Mouse (Mus musculus): ENCODE measurements around the gene Gucd1. TPM values are rescaled to one million over a fixed set of nuclear protein-coding genes. Genes with fewer than 3 reads are reported as not detected.

Gene Gucd1
- total RNA-seq, 2 experiments from 2014 or later, result 17.4 to 20.0 TPM

GRCm38 (mm10) chr10:75315756-75316155 is 202.0 kb downstream of the Gucd1 start:
- DNase-seq (ENCODE audit: low spot score in 2 of 2), result peak in 1 of 2 experiments; percentile 14
- intact Hi-C loops (cut with DNase I), result loop anchor here (2.0 kb wide), 2 partner anchors 121 to 171 kb away; no protein-coding TSS in a partner anchor

GRCm38 (mm10) chr10:75314190-75314980 is 203.4 kb downstream of the Gucd1 start:
- no peak for DNase-seq (ENCODE audit: low spot score in 2 of 2)
- intact Hi-C loops (cut with DNase I), result no loop called here

- DNase-seq (ENCODE audit: low spot score in 2 of 2), result no peak
- intact Hi-C loops (cut with DNase I), result no loop called here
Observed at GRCm38 (mm10) chr10:75312361-75312760, 205.4 kb downstream of the Gucd1 start.

- intact Hi-C loops (cut with DNase I), result no loop called here
- DNase-seq (ENCODE audit: low spot score in 2 of 2), result no peak
Observed at GRCm38 (mm10) chr10:75307130-75307529, 210.6 kb downstream of the Gucd1 start.

GRCm38 (mm10) chr10:75304413-75304812 is 213.4 kb downstream of the Gucd1 start:
- peak in 1 of 2 experiments; percentile 28 for DNase-seq (ENCODE audit: low spot score in 2 of 2)
- intact Hi-C loops (cut with DNase I), result no loop called here

GRCm38 (mm10) chr10:75304049-75304405 is 213.7 kb downstream of the Gucd1 start:
- intact Hi-C loops (cut with DNase I), result no loop called here
- no peak for DNase-seq (ENCODE audit: low spot score in 2 of 2)

GRCm38 (mm10) chr10:75303324-75304048 is 214.3 kb downstream of the Gucd1 start:
- peak; percentile 69 to 93 for DNase-seq (ENCODE audit: low spot score in 2 of 2)
- intact Hi-C loops (cut with DNase I), result no loop called here

GRCm38 (mm10) chr10:75302536-75302935 is 215.2 kb downstream of the Gucd1 start:
- DNase-seq (ENCODE audit: low spot score in 2 of 2), result no peak
- intact Hi-C loops (cut with DNase I), result no loop called here

- DNase-seq (ENCODE audit: low spot score in 2 of 2), result no peak
- intact Hi-C loops (cut with DNase I), result no loop called here
Observed at GRCm38 (mm10) chr10:75301937-75302336, 215.8 kb downstream of the Gucd1 start.

- intact Hi-C loops (cut with DNase I), result no loop called here
- no peak for DNase-seq (ENCODE audit: low spot score in 2 of 2)
Observed at GRCm38 (mm10) chr10:75301195-75301806, 216.5 kb downstream of the Gucd1 start.

Other genes starting within 250 kb of the Gucd1 start
- gene Adora2a, start 201.1 kb downstream of the Gucd1 start, total RNA-seq (2021), result 10 to 100 TPM in 1 of 2 experiments, 1 to 10 TPM in 1; 5.5 to 51.2 TPM
- under 1 TPM; 0.53 to 0.76 TPM for gene Upb1, start 116.9 kb downstream of the Gucd1 start, total RNA-seq (2021)
- 10 to 100 TPM; 71.6 to 77.3 TPM for gene Snrpd3, start 421 bp downstream of the Gucd1 start, total RNA-seq (2021)
- 1 to 10 TPM; 9.1 to 9.2 TPM for gene Lrrc75b, start 42.4 kb upstream of the Gucd1 start, total RNA-seq (2021)
- gene Ggt1, start 43.6 kb upstream of the Gucd1 start, total RNA-seq (2021), result 1 to 10 TPM; 2.2 to 4.2 TPM
- gene Ggt5, start 71.4 kb upstream of the Gucd1 start, total RNA-seq (2021), result 1 to 10 TPM; 2.6 to 2.8 TPM
- gene Susd2, start 126.0 kb upstream of the Gucd1 start, total RNA-seq (2021), result 1 to 10 TPM; 5.8 to 8.4 TPM
- gene Cabin1, start 246.4 kb upstream of the Gucd1 start, total RNA-seq (2021), result 10 to 100 TPM; 69.4 to 69.7 TPM

Data from left cerebral cortex, postnatal 25 days (tissue).